9 mouse cellular contexts compared by ENCODE assay signal in genomic region chr14:108791296-108791695, GRCm38 (mm10).
A peak's percentile ranks its signal among the peaks of the same experiment; 100 is the strongest.
DNase-seq lines count a peak whose midpoint lies in the region; ATAC-seq and TF ChIP-seq lines count a peak whose summit lies in the region.
"Had no signal": no experiment of that assay in that cellular context is flagged by ENCODE, and none has a peak within 500 bp of the region (broad histone marks: within the 10 kb centered on the region; RNA-seq: fewer than 3 reads in every experiment).

No protein-coding gene starts in this region.

- WGBS in hindbrain, postnatal 0 days = 30% methylated on average over 1 of the region's 1 CpGs
- WGBS in hindbrain, embryonic 16.5 days = 40% methylated on average over 1 of the region's 1 CpGs
- WGBS in liver, postnatal 0 days (ENCODE audit: insufficient replicate concordance) = 29% methylated on average over 1 of the region's 1 CpGs

- no peaks in the 10 kb centered on the region for H3K27me3 ChIP-seq in hindbrain, postnatal 0 days (ENCODE audit: insufficient read depth, low read length)
- H3K27me3 ChIP-seq in hindbrain, embryonic 16.5 days (replicated peaks; ENCODE audit: control insufficient read depth, insufficient read depth, low read length) = no peaks in the 10 kb centered on the region
- H3K27me3 ChIP-seq in liver, postnatal 0 days (ENCODE audit: insufficient read depth, low read length) = no peaks in the 10 kb centered on the region
- H3K27me3 ChIP-seq: heart, embryonic 13.5 days had no signal

- TF ChIP-seq CTCF in hindbrain, postnatal 0 days (IDR thresholded peaks at IDR 0.05; ENCODE audit: low read depth) = no peak
- no peak for TF ChIP-seq CTCF in layer of hippocampus, adult 2 months (conservative IDR thresholded peaks at IDR 0.05)
- no peak for TF ChIP-seq CTCF in liver, postnatal 0 days (IDR thresholded peaks at IDR 0.05; ENCODE audit: low read depth)

- no peak overlapping the region for H3K9ac ChIP-seq in hindbrain, postnatal 0 days (replicated peaks; ENCODE audit: low read length)
- H3K9ac ChIP-seq in hindbrain, embryonic 16.5 days (ENCODE audit: low read depth, low read length) = no peak overlapping the region
- H3K9ac ChIP-seq in liver, postnatal 0 days (replicated peaks) = no peak overlapping the region
- H3K9ac ChIP-seq: heart, embryonic 13.5 days had no signal

- H3K4me2 ChIP-seq in hindbrain, postnatal 0 days (ENCODE audit: low read depth, low read length) = no peak overlapping the region
- no peak overlapping the region for H3K4me2 ChIP-seq in hindbrain, embryonic 16.5 days (ENCODE audit: low read length)
- no peak overlapping the region for H3K4me2 ChIP-seq in liver, postnatal 0 days (ENCODE audit: low read depth, low read length)
- H3K4me2 ChIP-seq: heart, embryonic 13.5 days had no signal

- H3K9me3 ChIP-seq in hindbrain, postnatal 0 days (ENCODE audit: low read length) = no peaks in the 10 kb centered on the region
- H3K9me3 ChIP-seq in hindbrain, embryonic 16.5 days (ENCODE audit: control insufficient read depth, low read length) = no peaks in the 10 kb centered on the region
- H3K9me3 ChIP-seq in liver, postnatal 0 days (ENCODE audit: low read length) = no peaks in the 10 kb centered on the region
- H3K9me3 ChIP-seq: heart, embryonic 13.5 days had no signal

- H3K27ac ChIP-seq in hindbrain, postnatal 0 days = no peak overlapping the region
- H3K27ac ChIP-seq in hindbrain, embryonic 16.5 days (ENCODE audit: low read depth, low read length) = no peak overlapping the region
- H3K27ac ChIP-seq in layer of hippocampus, adult 2 months = no peak overlapping the region
- no peak overlapping the region for H3K27ac ChIP-seq in liver, postnatal 0 days (ENCODE audit: low read depth)
- H3K27ac ChIP-seq: heart, embryonic 13.5 days had no signal

- ATAC-seq in hindbrain, postnatal 0 days = no peak
- no peak for ATAC-seq in hindbrain, embryonic 16.5 days
- no peak for ATAC-seq in liver, postnatal 0 days

- no peaks in the 10 kb centered on the region for H3K36me3 ChIP-seq in hindbrain, postnatal 0 days (ENCODE audit: insufficient read depth, low read length)
- no peaks in the 10 kb centered on the region for H3K36me3 ChIP-seq in hindbrain, embryonic 16.5 days (ENCODE audit: control insufficient read depth, insufficient read depth, low read length)
- no peaks in the 10 kb centered on the region for H3K36me3 ChIP-seq in liver, postnatal 0 days (replicated peaks; ENCODE audit: insufficient read depth, low read length)
- H3K36me3 ChIP-seq: heart, embryonic 13.5 days had no signal

- TF ChIP-seq EP300 in liver, postnatal 0 days (IDR thresholded peaks at IDR 0.05; ENCODE audit: low read depth) = no peak

- peak; percentile 47 for DNase-seq in hindbrain, postnatal 0 days (ENCODE audit: low spot score)
- peak; percentile 92 for DNase-seq in brain, adult 2 months (ENCODE audit: low read depth, low spot score)
- DNase-seq in layer of hippocampus, adult 2 months (ENCODE audit: low spot score in 2 of 2) = peak; percentile 26
- peak; percentile 81 to 84 for DNase-seq in right cerebral cortex, adult 2 months (ENCODE audit: low spot score in 2 of 2)
- DNase-seq in spleen, postnatal 10 days (ENCODE audit: low spot score in 2 of 2) = no peak
- no peak for DNase-seq in liver, postnatal 0 days
- DNase-seq in lung, postnatal 36 days = no peak

- H3K4me1 ChIP-seq in hindbrain, postnatal 0 days (ENCODE audit: insufficient read depth, low read length) = no peaks in the 10 kb centered on the region
- no peaks in the 10 kb centered on the region for H3K4me1 ChIP-seq in hindbrain, embryonic 16.5 days (ENCODE audit: control insufficient read depth, insufficient read depth, low read depth, low read length)
- H3K4me1 ChIP-seq in liver, postnatal 0 days (ENCODE audit: insufficient read depth) = no peaks in the 10 kb centered on the region

- no peak overlapping the region for H3K4me3 ChIP-seq in hindbrain, postnatal 0 days (ENCODE audit: low read length)
- H3K4me3 ChIP-seq in hindbrain, embryonic 16.5 days (ENCODE audit: low read length) = no peak overlapping the region
- H3K4me3 ChIP-seq in layer of hippocampus, adult 2 months = no peak overlapping the region
- H3K4me3 ChIP-seq in liver, postnatal 0 days (ENCODE audit: low read depth, low read length) = no peak overlapping the region
- H3K4me3 ChIP-seq: heart, embryonic 13.5 days had no signal

Comparison
In these comparisons a context has a peak if more than half of its experiments do, and no peak if none do; other contexts are left out.
1. DNase-seq: peak in hindbrain, postnatal 0 days (single experiment), brain, adult 2 months (single experiment), layer of hippocampus, adult 2 months (2 of 2) and right cerebral cortex, adult 2 months (2 of 2); none in spleen, postnatal 10 days (0 of 2), liver, postnatal 0 days (single experiment) and lung, postnatal 36 days (single experiment).